Mouse (Mus musculus): ENCODE measurements at regions not wholly inside any gene's neighbourhood (a gene's known extent, or its start where the extent isn't known, plus 50 kb on each side); places are given as distances from the start of the nearest gene placed in this dataset.

DNA sequence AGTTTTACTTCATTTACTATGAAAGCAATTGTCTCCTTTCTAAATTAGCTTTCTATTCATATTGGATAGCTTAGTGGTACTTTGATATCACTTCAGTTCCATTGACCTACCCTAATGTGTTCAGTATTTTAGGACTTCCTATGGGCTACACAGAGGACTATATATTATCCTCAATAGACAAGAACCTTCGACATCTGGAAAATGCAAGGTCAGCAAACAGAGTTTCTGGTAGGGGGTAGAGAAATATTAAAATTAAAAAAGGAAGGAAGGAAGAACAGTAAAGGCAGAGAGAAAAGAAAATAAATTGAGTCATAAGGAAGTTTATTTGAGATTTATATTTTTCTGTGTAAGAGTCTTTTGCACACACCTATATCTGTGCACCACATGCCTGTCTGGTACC lies 107.4 kb upstream of the Insig1 start:
- DNase-seq (ENCODE audit: extremely low spot score in 1 of 2, low spot score in 1 of 2) = no peak

DNA sequence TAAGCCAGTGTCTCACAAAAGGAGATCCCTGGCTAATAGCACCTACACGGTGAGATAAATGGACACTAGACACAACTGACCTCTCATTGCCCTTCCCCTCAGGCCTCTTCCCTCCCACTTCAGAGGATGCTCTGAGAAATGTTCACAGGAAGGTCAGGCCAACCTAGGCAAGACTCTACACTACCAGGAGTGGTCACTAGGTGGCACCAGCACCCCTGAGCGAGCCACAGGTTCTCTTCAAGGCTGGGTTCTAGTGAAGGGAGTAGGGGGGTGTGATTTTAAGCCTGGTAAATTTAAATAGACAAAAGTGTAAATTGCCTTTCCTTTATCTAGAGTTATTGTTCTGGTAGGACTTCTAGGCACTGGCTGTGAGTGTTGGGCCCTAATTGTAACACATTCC lies 76.0 kb upstream of the Insig1 start:
- DNase-seq (ENCODE audit: extremely low spot score in 1 of 2, low spot score in 1 of 2) = peak; percentile 24 to 84

DNA sequence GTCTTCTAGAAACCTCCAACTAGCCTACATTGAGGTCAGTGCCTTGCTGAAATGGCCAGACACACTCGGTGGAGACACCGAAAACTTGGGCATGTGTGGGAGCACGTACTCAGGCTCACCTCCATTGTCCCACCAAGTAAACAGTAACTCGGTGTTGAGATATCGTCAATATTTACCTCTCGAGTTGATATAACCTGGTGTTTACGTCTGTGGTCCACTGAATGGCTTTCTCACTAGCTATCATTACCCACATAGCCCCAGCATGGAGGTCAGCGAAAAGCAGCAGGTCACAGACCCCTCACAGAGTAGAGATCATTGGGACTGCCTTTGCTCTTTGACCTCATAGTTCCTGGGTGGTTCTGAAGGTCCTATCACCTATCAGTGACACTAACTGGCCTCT lies 73.4 kb upstream of the Insig1 start:
- DNase-seq (ENCODE audit: extremely low spot score in 1 of 2, low spot score in 1 of 2) = no peak

DNA sequence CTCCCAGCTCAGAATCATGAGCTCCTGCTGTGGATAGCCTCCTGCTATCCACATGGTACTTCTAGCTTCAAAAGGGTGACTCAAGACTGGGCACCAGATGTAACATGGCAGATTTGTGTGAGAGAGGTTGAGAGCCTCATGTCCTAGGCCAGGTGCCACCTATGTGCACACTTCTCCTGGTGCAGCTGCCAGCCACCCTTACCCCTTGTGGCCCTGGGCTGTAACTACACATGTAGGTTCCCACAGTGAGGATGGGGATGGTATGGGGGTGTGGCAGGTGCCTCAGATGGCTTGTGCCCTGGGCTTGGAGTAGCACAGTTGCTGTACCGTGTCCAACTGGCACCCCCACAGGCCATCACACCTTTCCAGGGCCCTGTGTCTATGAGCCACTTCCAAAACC lies 68.2 kb upstream of the Insig1 start:
- DNase-seq (ENCODE audit: extremely low spot score in 1 of 2, low spot score in 1 of 2) = no peak

DNA sequence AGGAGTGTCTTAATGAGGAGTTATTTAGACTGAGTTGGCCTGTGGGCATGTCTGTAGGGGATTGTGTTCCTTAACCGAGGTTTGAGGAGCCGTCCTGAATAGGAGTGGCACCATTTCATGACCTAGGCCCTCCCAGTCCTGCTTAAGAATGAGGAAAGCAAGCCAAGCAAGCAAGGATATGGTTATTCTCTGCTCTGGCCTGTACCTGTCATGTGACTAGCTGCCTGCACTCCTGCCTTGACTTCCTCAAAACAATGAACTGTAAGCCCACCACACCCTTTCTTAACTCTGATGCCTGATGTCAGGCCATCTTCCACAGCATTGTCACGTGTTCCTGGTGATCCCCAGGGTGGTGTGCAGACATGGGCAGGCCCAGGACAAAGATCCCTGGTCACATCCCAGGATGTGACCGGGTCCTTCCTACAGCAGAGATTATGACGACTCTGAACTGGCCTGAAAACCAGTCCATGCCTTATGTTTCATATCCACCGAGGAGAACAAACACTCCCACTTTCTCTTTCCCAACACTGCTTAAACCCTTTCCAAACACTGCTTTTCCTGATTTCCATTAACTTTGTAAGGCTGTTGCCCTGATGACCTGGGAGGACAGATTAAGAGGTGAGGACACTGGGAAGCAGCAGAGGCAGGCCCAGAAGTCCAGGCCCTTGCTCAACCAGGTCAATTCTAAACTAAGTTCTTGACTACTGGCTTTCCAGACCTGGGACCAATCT lies 67.2 kb upstream of the Insig1 start:
- DNase-seq (ENCODE audit: extremely low spot score in 1 of 2, low spot score in 1 of 2) = no peak

DNA sequence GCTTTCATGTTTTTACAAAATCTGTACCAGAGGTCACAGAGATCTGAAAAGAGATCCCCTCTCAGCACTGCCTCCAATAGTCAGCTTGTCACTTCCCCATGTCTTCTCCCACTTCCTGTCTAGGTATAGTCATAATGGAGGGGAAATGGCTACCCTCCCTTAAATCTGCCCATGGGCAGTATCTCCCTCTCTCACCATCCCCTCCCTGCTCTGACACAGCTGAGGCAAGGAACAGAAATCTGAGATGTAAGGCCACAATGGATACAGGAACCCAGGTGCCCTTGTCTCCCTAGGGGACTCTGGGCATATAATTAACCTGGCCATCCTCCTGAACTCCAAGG lies 66.7 kb upstream of the Insig1 start:
- no peak for DNase-seq (ENCODE audit: extremely low spot score in 1 of 2, low spot score in 1 of 2)

DNA sequence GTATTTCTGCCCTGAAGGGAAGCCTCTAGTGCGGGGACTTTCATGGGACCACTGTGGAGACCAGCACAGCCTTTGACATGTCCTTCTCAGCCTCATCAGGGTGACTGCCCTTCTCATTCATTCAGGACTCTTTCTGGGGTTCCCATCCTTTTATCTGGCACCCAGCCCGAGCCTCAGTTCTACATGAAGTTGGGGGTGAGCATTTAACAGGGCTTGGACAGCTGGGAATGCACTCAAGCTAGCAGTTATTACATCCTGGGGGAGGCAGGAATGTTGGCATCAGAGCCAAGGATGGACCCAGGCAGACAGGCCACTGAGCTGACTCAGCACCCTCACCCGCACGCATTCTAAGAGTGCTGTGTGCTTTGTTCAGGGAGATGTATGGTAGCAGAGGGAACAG lies 61.8 kb upstream of the Insig1 start:
- no peak for DNase-seq (ENCODE audit: extremely low spot score in 1 of 2, low spot score in 1 of 2)

DNA sequence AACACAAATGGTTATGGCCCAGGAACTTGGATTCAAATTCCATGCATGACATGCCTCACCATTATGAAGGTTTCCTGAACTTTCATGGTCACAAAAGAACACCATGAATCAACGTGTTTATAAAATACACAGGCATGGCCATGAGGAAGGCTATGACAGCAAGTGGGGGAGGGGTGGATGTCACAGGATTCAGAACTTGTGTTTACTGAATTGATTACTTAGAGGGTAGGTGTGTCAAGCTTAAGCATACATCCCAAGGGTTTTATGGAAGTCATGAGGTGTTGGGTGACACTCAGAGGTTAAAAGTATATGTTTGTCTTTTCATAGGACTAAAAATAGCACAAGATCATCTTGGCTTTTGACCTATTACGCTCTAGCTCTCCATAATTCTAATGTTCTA lies 61.3 kb upstream of the Insig1 start:
- DNase-seq (ENCODE audit: extremely low spot score in 1 of 2, low spot score in 1 of 2) = no peak

DNA sequence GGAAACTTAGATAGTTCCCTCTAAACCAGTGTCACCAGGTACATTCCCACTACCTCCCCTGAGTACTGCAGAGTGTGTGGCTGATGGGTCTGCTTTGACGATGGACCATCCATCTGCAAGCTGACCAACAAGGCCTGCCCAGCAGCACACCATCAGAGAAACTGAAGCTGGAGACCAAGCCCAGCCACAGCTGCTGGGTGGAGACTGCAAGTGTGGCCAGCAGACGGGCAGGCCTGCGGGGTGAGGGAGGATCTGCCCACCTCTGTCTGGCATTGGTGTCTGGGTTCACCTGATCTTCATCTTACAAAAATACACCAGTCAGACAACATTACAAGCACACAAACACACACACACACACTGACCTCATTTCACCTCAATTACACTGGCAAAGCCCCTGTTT lies 60.6 kb upstream of the Insig1 start:
- no peak for DNase-seq (ENCODE audit: extremely low spot score in 1 of 2, low spot score in 1 of 2)

DNA sequence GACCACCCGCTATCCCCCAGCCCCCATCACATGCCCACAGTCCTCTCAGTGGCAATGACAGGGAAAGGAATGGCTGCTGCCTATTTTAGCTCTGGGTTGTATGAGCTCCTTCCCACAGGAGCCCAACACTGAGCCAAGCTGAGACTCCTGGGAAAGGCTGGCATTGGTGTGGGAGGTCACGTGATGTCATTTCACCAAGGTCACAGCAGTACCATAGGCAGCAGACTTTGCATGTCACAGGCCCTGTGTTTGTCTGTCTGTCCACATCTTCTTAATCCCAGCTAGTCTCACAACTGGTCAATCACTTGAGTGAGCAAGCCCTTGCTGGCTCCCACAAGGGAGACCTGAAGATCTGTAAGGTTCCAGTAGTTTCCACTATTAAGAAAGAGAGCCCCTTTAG lies 58.7 kb upstream of the Insig1 start:
- DNase-seq (ENCODE audit: extremely low spot score in 1 of 2, low spot score in 1 of 2) = no peak

DNA sequence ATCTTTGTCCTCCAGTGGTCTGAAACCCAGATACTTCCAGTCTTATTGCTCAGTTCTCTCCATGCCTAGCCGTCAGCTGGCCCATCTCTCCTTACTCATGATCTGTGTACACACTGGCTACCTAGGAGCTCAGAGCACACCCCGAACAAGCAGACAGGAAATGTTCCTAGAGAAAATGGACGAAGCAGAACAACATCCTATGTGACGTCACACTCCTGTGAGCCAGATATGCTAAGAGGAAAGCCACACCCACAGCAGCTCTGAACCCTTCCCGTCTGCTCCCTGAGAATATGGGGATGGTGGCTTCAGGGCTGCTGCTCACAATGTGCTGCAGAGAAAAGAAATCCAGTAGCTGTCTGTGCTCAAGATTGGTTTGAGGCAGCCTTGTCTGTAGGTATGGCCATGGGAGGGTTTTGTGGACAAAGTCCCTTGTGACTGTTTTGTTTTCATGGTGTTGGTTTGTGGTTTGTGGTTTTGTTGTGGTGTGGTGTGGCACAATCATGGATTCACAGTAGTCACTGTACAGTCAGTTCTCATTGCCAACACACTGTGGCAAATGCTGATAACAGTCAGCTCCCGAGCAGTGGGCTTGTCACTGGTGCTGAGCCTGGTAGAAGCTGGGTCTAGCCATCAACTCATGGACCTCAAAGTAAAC lies 57.4 kb upstream of the Insig1 start:
- no peak for DNase-seq (ENCODE audit: extremely low spot score in 1 of 2, low spot score in 1 of 2)

DNA sequence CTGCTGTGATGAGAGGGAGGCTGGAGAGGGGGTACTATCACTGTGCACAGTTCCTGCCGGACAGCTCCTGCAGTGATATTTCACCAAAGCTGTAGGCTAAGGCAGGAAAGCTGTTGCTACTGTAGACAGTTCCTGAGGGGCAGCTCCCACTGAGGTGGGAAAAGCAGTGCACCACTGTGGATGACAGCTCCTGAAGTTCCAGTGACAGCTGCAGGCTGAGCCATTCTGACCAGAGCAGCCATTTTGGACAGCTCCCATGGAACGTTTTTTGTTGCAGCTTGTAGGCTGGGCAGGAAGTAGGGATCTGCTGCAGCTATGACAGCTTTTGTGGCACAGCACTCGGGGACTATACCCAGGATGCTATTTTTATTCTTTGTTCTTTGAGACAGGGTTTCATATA lies 51.3 kb upstream of the Insig1 start:
- DNase-seq (ENCODE audit: extremely low spot score in 1 of 2, low spot score in 1 of 2) = no peak
